Mouse (Mus musculus) embryo, embryonic 11 days (tissue): ENCODE data around the gene Ccdc85b.
A peak's percentile ranks its signal among the peaks of the same experiment; 100 is the strongest.

Experiments
- DNase-seq: peaks from one replicate; pipeline ENCODE4 v3.0.0-alpha.2; 2015

Ccdc85b gene

DNA sequence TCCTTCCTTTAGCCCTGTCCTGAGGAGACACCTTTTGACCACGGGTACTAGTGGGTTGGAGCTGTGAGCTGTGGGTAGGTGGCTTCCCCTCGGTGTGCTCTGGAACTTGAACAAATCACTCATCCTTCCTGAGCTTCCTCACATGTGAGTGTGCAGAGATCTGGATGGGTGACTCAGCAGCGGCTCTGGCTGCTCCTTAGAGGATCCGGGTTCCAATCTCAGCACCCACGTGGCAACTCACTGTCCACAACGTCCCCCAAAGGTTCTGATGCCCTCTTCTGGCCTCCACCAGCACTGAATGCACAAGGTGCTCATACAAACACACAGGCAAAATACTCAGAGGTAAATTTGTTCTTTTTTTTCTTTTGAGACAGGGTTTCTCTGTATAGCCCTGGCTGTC, 5.9 kb downstream of the Ccdc85b start:
- DNase-seq = no peak

DNA sequence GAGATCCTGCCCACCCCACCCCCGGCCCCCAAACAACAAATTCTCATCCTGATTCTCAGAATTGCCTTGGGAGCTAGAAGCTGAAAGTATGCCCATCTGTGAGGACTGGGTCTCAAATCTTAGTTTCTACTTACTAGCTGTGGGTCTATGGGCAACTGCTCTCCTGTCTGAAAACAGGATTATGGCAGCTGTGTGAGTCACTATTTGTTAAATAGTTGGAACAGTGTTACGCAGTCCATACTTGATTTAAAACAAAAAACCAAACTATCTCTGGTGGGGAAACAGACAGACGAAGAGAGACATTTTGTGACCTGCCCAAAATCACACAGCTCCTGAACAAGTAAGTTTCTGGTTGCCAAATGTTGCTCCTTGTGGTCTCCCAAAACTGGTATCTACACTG, 8.0 kb downstream of the Ccdc85b start:
- no peak for DNase-seq

DNA sequence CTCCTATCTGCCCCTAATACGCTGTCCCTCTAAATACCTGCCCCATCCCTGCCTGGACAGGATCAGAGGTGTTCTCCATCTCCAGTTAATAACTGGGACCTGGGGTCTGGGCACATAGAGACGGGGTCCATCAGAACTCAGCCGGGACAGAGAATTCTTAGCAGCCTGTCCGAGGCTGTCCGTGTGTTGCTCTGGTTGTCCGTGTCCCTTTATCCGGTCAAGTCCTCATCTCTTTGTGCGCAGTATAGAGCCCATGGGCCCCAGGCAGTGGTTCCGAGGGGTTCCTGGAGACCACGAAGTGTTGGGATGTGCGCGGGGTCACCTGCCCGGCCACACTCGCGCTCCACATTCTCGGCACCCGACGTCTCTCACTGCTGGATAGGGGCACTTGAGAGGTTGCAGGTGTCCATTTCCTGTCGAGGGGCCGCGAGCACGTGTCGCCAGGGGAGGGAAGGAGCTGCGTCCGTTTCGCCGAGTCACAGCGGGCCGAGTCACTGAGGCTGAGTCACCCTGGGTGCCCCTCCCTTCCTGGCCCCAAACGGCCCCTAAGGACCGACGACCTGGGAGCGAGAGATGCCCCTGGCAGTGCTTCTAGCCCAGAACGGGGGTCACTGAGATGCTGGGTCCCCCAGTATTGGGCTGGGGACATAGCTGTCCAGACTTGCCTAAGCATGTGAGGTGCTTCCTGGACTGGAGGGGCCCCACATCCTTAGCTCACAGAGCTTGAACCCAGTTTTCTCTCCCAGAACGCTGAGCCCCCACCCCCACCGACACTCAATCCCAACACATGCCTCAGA, 9.1 kb downstream of the Ccdc85b start:
- DNase-seq = peak; percentile 37

GRCm38 (mm10) chr19:5447515-5448353, 10.0 kb downstream of the Ccdc85b start, which contains the start of gene Fosl1:
Gene Fosl1, plus strand, starts transcription at chr19:5447547.
- DNase-seq = peak; percentile 71

DNA sequence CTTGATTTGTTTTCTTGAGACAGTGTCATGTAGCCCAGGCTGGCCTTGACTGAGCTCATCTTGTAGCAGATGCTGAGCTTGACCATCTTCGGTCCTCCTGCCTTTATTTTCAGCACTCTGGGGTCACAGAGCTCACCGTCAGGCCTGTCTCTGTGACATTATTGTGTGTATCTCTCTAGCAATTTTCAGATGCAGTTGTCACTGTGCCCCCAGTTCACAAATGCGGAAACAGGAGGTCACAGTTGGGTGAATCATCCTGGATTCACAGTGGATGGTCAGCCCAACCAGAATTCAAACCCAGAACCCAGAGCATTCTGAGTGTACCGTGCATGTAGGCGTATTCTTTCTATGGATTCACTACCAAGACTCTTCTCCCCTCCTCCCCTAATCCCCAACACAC, 11.9 kb downstream of the Ccdc85b start:
- no peak for DNase-seq

- DNase-seq = no peak
Observed at GRCm38 (mm10) chr19:5444954-5445353, 12.7 kb downstream of the Ccdc85b start.

DNA sequence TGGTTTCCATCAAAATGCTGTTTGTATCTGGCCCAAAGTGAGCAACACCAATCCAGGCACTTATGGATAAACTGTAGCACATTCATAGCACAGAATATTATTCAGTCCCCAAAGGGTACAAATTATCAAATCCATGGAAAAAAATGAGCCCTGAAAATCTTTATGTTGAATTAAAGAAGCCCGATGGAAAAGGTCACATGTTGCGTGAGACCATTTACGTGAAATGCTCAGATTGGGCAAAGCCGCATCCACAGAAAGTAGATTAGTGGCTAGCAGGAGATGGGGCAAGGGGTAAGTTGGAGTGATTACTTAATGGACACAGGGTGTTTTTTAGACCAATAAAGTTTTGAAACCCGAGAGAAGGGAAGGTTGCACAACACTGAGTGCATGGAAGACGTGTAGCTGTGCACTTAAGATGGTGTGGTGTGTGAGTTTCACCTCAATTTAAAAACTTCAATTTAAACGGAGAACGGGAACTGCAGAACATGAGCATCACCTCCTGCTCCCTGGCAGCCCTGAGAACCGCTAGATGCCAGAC, 13.3 kb downstream of the Ccdc85b start:
- no peak for DNase-seq

- no peak for DNase-seq
Observed at GRCm38 (mm10) chr19:5433951-5434350, 23.7 kb downstream of the Ccdc85b start.

GRCm38 (mm10) chr19:5432992-5433852, 24.5 kb downstream of the Ccdc85b start:
- DNase-seq = peak; percentile 66

DNA sequence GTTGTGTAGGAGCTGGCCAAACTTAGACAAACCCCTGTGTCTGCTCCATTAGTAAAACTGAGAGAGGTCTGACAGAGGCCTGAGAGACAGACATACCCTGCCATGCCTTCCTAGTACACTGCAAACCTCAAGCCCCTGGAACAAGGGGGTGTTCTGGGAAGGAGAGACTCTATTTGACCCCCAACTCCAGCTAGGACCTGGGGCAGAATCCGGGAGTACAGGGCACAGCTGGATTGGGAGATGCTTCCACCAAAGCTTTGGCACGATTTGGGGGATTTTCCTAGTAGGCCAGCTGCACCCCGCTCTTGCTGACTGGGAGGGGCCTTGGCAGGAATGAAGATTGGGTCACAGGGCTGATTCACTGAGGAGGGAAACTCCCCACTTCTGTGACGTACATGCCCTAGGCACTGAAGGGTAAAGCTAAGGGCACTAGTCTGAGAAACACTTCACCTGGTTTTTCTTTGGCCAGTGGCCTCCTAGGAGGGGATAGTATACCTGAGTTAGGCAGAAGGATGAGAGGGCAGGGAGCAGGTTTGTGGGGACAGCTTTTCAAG, 25.7 kb downstream of the Ccdc85b start:
- DNase-seq = no peak

DNA sequence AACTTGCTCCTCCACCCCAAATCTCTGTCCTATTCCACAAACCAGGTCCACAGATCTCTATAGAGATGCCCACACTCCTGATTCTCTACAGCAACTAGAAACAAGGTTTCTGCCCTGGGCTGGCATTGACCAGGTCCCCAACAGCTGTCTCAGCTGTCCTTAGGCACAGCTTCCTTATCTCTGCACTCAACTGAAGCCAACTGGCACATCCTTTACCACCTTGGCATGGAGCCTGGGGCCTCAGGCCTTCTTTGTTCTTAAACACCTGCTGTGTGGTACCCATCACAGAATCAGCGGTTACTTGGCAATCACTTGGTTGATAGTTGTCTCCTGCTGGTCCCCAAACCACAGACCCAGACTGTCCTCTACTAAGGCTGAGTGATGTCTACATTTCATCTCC, 27.3 kb downstream of the Ccdc85b start:
- DNase-seq = no peak

DNA sequence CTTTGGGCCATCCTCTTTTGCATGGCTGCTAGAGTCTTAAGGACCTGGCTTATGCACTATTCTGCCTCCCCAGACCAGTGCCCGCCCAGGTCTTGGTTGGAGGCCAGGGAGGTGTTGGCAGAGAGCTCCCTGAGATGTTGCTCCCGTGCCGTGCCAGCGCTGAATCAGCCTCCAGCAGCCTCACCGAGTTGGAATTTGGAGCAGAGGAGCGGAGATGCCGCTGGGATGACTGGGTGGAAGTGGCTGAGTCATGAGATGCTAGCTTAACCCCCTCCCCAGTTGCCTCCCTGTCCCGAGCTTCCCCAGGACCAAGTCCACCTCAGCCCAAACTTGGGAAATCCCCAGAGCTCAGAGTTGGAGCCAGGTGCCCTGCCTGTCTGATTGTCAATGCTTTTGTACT, 27.9 kb downstream of the Ccdc85b start:
- DNase-seq = no peak

DNA sequence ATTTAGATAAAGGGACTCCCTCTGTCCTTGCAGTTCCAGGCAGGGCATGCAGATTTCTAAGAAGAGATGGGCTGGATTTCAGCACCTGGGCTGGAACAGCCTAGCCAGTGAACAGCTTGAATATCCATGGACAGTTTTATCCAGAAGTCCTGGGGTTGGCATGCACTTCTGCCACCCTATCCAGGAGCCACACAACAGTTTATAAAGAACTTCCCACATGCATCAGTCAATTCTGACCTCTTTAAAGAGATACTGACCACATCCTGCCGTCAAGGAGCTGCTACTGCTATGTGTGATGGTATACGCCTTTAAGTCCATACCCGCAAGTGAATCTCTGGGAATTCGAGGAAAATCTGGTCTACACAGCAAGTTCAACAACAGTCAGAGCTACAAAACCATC, 28.5 kb downstream of the Ccdc85b start:
- DNase-seq = no peak

GRCm38 (mm10) chr19:5428083-5428482, 29.6 kb downstream of the Ccdc85b start:
- peak; percentile 50 for DNase-seq

DNA sequence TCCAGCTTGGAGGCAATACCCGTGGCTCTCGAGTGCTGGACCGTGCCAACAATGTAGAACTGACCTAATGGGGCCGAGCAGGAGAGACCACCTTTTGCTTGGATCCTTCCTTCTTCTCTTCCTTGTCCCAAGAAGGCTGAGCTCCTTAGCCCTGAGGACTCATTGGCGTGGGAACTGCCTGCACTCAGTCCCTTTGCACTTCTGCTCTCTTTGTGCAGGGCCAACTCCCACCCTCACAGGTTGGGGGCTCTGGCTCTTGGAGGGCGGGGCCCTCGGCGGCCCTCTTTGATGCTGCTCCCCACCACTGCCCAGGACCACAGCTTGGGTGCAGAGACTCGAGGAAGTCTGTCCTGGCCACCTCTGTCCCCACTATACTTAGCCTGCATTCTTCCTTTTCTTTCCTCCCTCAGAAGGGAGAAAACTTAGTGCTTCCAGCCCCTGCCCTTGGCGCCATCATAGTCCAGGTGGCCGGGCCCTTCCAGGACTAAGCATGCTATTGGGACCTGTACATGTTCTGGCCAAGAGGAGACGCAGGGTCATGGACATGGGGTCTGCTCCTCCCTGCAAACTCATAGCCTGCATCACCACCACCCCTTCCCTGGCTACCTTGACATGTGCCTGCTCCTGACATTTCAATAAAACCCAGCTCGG, 30.9 kb downstream of the Ccdc85b start:
- DNase-seq = no peak

DNA sequence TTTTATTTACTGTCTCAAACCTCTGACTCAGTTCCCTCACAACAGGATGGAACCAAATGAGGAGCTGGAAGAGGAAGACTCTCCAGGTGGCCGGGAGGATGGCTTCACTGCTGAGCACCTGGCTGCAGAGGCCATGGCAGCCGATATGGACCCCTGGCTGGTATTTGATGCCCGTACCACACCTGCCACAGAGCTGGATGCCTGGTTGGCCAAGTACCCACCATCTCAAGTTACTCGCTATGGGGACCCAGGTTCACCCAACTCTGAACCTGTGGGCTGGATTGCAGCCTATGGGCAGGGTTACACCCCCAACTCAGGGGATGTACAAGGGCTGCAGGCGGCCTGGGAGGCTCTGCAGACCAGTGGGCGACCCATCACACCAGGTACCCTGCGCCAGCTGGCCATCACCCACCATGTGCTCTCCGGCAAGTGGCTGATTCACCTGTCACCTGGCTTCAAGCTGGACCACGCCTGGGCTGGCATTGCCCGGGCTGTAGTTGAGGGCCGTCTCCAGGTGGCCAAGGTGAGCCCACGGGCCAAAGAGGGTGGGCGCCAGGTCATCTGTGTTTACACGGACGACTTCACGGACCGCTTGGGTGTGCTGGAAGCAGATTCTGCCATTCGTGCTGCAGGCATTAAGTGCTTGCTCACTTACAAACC, 31.7 kb downstream of the Ccdc85b start:
- DNase-seq = no peak

DNA sequence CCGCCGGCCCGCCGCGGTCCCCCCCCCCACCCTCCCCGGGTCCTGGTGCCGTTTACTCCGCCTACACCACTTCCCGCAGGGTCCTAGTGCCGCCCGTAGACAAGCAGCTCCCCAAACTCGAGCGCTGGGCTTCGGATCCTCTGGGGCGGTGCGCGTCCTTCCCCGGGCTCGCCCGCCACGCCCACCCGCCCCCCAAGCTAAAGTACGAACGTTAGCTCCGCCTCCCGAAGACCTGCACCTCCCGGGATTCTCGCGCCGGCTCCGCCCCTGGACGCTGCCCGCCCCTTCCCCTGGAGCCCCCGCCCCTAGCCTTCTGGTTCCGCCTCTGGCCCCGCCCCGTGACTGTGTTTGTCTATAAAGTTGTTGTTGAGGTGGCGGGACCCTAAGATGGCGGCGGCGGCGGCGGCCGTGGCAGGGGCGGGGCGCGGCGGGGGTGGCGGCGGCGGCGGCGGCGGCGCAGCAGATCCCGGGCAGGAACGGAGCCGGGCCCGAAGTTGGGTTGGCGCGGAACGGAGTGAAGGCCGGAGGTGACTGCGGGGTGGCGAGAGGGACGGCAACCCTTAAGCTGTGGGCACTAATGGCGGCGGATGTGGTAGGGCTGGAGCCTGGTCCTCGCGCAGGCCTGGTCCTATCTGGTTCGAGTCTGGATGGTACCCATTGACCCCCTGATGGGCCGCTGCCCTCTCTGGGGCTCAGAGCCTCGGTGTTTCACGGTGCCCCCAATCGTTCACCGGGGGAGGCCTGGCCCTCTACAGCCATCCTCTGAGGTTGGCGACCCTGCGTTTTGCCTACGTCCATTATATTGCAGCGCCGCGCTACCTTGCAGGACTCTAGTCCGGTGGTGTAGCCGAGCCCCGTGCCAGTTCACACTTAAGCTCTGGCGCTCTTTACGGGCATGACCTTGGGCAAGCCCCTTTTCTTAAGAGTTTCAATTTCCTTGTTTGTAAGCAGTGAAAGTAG, 32.6 kb downstream of the Ccdc85b start, which contains the start of the genes Drap1 and AI837181:
Gene Drap1, minus strand, starts transcription at position 198 of the 960 bp plus-strand sequence.
Gene AI837181, plus strand, starts transcription at position 363 of the 960 bp plus-strand sequence.
- peak; percentile 99 for DNase-seq

DNA sequence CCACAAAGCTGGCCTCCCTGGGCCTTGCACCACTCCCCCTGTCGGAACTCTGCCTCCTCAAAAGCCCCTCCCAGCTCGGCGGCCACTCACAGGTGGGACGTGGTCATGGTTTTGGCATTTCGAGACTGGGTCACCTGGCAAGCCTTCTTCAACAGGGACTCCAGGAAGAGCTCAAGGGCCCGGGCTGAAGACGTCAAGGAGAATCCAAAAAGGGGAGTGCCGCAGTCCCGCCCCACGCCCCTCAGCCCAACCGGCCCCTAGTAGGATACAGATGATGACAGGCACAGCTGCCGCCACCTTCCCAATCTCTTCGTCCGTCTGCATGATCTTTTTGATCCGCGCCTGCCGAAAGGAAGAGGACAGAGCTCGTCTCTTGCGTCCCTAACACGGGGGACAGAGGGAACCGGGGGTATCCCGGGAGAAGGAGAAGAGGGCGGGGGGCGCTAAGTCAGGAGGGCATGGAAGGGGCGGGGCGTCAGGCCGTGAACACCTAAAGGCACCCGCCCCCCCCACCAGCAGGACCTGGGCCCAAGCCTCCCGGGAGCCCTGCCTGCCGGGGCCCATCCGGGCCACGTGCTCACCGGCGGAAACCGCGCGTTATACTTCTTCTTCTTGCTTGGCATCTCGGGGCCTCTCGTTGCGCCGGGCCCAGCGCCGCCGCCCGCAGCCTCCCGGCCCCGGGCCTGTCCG, 33.5 kb downstream of the Ccdc85b start:
- peak; percentile 85 for DNase-seq

- DNase-seq = no peak
Observed at GRCm38 (mm10) chr19:5423561-5423960, 34.1 kb downstream of the Ccdc85b start.
